Mouse (Mus musculus) lung, adult 2 months (tissue): ENCODE data around the gene Fanci.

Experiments used
- CTCF ChIP-seq: fragments of 200-500 bp; IDR thresholded peaks from 2 replicates; pipeline ENCODE4 v1.5.1; 2011; ENCODE audit warnings: mild to moderate bottlenecking, low read length, control low read depth; ENCODE audit not compliant: insufficient read depth
- POLR2A ChIP-seq: fragments of 200-500 bp; IDR thresholded peaks from 2 replicates; pipeline ENCODE4 v1.6.1; 2011; ENCODE audit warnings: low read depth, mild to moderate bottlenecking, control low read depth, low read length, borderline replicate concordance; ENCODE audit errors: extremely low read depth

- TF ChIP-seq CTCF (no peak), POLR2A (no peak)
These were observed 7.2 kb downstream of the Fanci start for GRCm38 (mm10) chr7:79398971-79399370.
